Mouse (Mus musculus) stomach, embryonic 16.5 days (tissue): Measurements from ENCODE around the gene Fxyd6. TPM values are rescaled to one million over a fixed set of nuclear protein-coding genes. Genes with fewer than 3 reads are reported as not detected.

Experiments
- ATAC-seq: fragments of 200-750 bp; cut with Nextera tagmentation; 2 replicates; pipeline ENCODE4 v1.8.0; 2017; ENCODE audit warnings: moderate number of reproducible peaks, moderate TSS enrichment; ENCODE audit not compliant: insufficient read depth, low FRiP score
- H3K27ac ChIP-seq: fragments of 300-500 bp; sonication (generic); 2 replicates; pipeline ENCODE4 v1.5.1; 2014; ENCODE audit warnings: low read length
- H3K27me3 ChIP-seq: fragments of 300-500 bp; sonication (generic); 2 replicates; pipeline ENCODE4 v1.6.1; 2014; ENCODE audit warnings: low read length, control low read depth, mixed read lengths; ENCODE audit not compliant: control insufficient read depth, insufficient read depth
- H3K36me3 ChIP-seq: fragments of 300-500 bp; sonication (generic); 2 replicates; pipeline ENCODE4 v1.6.1; 2014; ENCODE audit warnings: low read length; ENCODE audit not compliant: control insufficient read depth, insufficient read depth
- H3K4me1 ChIP-seq: fragments of 300-500 bp; sonication (generic); 2 replicates; pipeline ENCODE4 v1.6.1; 2014; ENCODE audit warnings: low read length, control low read depth, mixed read lengths; ENCODE audit not compliant: control insufficient read depth, insufficient read depth
- H3K4me2 ChIP-seq: fragments of 300-500 bp; sonication (generic); 2 replicates; pipeline ENCODE4 v1.6.1; 2014; ENCODE audit warnings: low read depth, low read length, mixed read lengths
- H3K4me3 ChIP-seq: fragments of 300-500 bp; sonication (generic); replicated peaks from 2 replicates; pipeline ENCODE4 v1.5.1; 2014; ENCODE audit warnings: mild to moderate bottlenecking, low read length
- H3K9ac ChIP-seq: fragments of 300-500 bp; sonication (generic); 2 replicates; pipeline ENCODE4 v1.6.1; 2014; ENCODE audit warnings: low read length
- H3K9me3 ChIP-seq: fragments of 300-500 bp; sonication (generic); replicated peaks from 2 replicates; pipeline ENCODE4 v1.6.1; 2016; ENCODE audit warnings: low read length, control low read depth; ENCODE audit not compliant: control insufficient read depth
- WGBS: fragments of 180-500 bp; shearing (Covaris S2); extraction: QIAGEN DNeasy Blood & Tissue Kit; methylation state at CpG from one replicate; pipeline ENCODE4 v1.1.7; 2014; 5-methylcytosine and 5-hydroxymethylcytosine counted together
- polyA plus RNA-seq: library from polyadenylated mRNA; unstranded; fragments of >200 nt; fragmentation: Nextera tagmentation; extraction: Ambion mirVana; gene quantifications from 2 replicates; pipeline ENCODE4 v1.2.1, GENCODE M21; 2015

Fxyd6 gene
- polyA plus RNA-seq, 1 experiment from 2014 or later = 66.3 TPM

DNA sequence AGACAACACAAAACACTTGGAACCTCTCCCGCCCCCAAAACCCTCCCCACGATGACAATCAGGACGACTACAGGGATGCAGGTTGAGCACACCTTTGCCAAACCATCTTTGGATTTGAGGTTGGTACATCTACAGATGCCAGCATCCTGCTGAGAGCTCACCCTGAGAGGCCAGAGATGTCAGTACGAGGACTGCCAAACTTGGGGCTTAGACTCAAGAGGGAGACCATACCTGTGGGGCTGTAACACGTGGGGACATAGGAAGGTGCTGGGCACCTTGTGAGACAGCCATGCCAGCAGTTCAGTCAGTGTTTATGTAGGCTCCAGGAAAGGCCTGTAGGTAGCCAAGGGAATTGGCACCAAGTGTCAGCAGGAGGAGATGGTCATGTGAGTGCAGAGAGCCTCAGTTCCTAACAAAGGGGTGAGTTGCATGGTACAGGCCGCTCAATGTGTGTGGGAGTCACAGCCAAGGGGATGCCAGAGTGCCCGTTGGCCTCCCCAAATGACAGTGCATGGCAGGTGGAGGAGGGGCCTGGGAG, 52.8 kb downstream of the Fxyd6 start:
- Histone ChIP-seq H3K4me3 (no peak overlapping the region), H3K4me1 (no peaks in the 10 kb centered on the region), H3K27ac (no peak overlapping the region), H3K4me2 (no peak overlapping the region), H3K27me3 (no peaks in the 10 kb centered on the region), H3K36me3 (no peaks in the 10 kb centered on the region), H3K9ac (no peak overlapping the region), H3K9me3 (no peaks in the 10 kb centered on the region)
- no peak for ATAC-seq
- WGBS = 77% methylated on average over 7 of the region's 7 CpGs

DNA sequence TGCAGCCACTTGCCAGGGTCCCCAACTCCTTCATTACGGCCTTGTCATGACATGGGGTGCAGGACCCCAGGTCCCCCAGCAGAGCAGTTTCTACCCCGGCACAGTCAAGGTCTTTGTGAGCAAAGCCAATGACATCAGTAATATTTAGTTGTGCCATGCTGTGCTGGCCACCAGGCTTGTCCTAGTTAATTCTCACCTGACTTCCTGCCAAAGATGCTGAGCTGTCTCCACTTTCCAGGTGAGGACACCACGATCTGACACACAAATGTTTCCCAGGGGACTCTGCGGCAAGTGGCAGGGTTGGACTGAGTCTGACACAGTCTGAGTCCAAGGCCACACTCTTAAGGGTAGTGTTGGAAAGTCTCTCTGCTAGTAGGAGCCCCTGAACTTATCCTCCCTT, 56.5 kb downstream of the Fxyd6 start, which contains the start of gene Dscaml1:
Dscaml1 (plus strand) TSS at position 173 of the 400 bp plus-strand sequence.
- Histone ChIP-seq H3K4me1 (peaks cover 3% of the 10 kb centered on the region; the same call in 1 of the 2 replicates), H3K27ac (no peak within 1 kb of the TSS), H3K27me3 (peaks cover 30% of the 10 kb centered on the region), H3K9ac (no peak within 1 kb of the TSS), H3K36me3 (no peaks in the 10 kb centered on the region), H3K4me2 (no peak within 1 kb of the TSS), H3K9me3 (no peaks in the 10 kb centered on the region), H3K4me3 (no peak within 1 kb of the TSS)
- WGBS = 78% methylated on average over 4 of the region's 4 CpGs
- ATAC-seq = no peak

DNA sequence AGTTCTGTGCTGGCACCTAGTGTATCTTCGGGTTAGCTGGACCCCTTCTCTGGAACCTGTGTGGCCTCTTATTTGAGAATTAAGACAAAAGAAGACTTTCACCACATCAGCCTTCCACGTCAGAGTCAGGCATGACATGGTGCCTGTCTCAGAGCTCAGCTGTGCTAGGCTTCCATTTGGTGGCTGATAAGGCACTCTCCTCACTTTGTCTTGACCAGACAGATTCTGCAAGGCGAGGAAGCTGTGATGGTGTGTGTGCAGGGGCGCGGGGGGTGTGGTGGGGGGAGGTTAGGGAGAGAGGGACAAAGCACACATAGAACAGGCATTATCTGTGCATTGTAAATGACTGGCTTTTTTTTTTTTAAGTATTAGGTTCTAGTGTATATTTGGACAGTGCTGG, 59.4 kb downstream of the Fxyd6 start:
- H3K4me2 ChIP-seq = no peak overlapping the region
- WGBS = 20% methylated on average over 5 of the region's 5 CpGs
- no peak for ATAC-seq
- H3K4me3 ChIP-seq = no peak overlapping the region
- no peak overlapping the region for H3K27ac ChIP-seq
- H3K27me3 ChIP-seq = peaks cover 44% of the 10 kb centered on the region
- H3K9ac ChIP-seq = no peak overlapping the region
- H3K36me3 ChIP-seq = no peaks in the 10 kb centered on the region
- peaks cover 3% of the 10 kb centered on the region; the same call in 1 of the 2 replicates for H3K4me1 ChIP-seq
- H3K9me3 ChIP-seq = no peaks in the 10 kb centered on the region

DNA sequence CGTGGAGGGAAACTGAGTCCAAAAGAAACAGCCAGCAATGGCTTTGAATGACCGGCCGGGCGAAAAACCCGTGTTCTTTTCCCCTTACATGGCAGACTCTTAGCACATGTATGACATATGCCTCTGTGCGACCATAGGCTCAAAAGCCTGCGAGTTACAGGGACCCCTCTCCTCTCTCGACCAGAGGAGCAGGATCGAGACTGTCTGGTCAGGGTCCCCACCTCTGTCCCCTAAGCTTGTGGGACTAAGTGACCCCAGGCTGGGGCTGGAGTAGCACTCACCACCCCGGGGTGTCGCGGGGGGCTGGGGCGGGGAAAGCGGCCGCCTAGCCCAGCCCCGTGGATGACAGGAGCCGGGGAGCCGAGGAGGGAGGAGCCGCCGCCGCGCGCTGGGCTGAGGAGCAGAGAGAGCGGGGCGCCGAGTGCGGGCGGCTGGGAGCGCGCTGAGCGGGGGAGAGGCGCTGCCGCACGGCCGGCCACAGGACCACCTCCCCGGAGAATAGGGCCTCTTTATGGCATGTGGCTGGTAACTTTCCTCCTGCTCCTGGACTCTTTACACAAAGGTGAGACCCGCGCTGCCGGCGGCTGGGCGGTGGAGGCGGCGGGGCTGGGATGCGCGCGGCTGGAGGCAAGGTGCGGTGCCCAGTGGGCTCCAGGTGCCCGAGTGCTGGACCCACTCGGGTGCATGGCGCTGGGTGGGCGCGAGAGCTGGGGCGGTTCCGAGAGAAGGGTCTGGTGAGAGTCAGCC, 60.1 kb downstream of the Fxyd6 start:
- 3% methylated on average over 49 of the region's 54 CpGs for WGBS
- Histone ChIP-seq H3K9me3 (no peaks in the 10 kb centered on the region), H3K4me3 (peak overlapping the region; percentile 39), H3K4me1 (peaks cover 3% of the 10 kb centered on the region; the same call in 1 of the 2 replicates), H3K27ac (no peak overlapping the region), H3K9ac (0 out of 2 replicates have a peak overlapping the region, but pooled peaks have one; percentile 27), H3K27me3 (peaks cover 44% of the 10 kb centered on the region), H3K4me2 (peak overlapping the region; percentile 54), H3K36me3 (no peaks in the 10 kb centered on the region)
- no peak for ATAC-seq

DNA sequence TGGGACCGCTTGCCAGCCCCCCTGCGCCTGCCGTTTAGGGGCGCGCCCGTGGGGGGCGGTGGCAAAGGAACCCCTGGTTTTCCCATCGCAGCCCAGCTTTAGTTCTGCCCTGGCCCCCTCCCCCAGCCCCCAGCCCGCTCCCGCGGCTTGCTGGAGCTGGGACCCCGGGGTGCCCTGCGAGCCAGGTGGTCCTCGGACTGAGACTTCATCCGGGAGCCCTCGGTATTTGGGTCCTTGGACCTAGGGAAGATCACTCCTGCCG, 60.6 kb downstream of the Fxyd6 start:
- H3K27me3 ChIP-seq = peaks cover 44% of the 10 kb centered on the region
- H3K9ac ChIP-seq = 0 out of 2 replicates have a peak overlapping the region, but pooled peaks have one; percentile 6
- H3K4me1 ChIP-seq = peaks cover 3% of the 10 kb centered on the region; the same call in 1 of the 2 replicates
- H3K9me3 ChIP-seq = no peaks in the 10 kb centered on the region
- peak overlapping the region; percentile 39 for H3K4me3 ChIP-seq
- H3K4me2 ChIP-seq = peak overlapping the region; percentile 54
- no peak overlapping the region for H3K27ac ChIP-seq
- ATAC-seq = no peak
- WGBS = 3% methylated on average over 16 of the region's 17 CpGs
- no peaks in the 10 kb centered on the region for H3K36me3 ChIP-seq

DNA sequence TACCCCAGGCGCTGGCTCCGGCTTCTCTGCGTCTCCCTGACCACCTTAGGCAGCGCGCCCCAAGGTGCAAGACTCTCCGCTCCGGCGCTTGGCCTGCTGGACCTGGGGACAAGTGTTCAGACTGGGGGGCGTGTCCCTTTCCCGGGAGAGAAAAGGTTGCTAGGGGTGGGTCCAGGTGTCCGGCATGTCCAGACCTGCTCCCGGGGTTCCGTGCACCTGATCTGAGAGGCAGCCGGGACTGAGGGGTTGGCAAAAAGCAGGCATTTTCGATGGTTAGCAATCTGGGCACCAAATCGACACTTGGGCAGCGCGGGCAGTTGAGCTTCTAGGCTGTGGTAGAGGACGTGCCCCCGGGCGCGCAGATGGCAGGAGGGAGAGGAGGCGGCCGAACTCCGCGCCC, 61.2 kb downstream of the Fxyd6 start:
- no peak overlapping the region for H3K9ac ChIP-seq
- ATAC-seq = no peak

DNA sequence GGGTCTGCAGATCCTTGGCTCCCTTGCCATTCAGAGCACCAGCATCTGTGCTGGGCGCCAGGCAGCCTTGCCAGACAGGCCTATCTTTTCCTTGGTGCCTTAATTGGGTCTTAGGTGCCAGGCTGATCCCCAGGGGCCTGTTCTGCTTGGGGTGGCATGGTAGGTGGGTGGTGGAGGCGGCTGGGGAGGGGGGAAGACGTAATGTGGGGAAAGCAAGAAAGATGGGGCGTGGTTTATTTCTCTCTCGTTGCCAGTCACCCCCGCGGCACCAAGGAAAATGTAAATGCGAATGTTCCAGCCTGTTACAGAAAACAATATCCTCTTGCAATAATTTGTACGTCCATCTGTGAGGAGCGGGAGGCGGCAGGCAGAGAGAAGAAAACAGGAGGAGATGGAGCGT, 62.7 kb downstream of the Fxyd6 start:
- Histone ChIP-seq H3K27ac (no peak overlapping the region), H3K9ac (no peak overlapping the region), H3K27me3 (peaks cover 44% of the 10 kb centered on the region), H3K9me3 (no peaks in the 10 kb centered on the region), H3K4me3 (no peak overlapping the region), H3K36me3 (no peaks in the 10 kb centered on the region), H3K4me1 (peaks cover 3% of the 10 kb centered on the region; the same call in 1 of the 2 replicates), H3K4me2 (no peak overlapping the region)
- no peak for ATAC-seq
- WGBS = 75% methylated on average over 12 of the region's 12 CpGs

More for the DNA sequence above, 61.2 kb downstream of the Fxyd6 start:
- H3K9me3 ChIP-seq = no peaks in the 10 kb centered on the region
- no peaks in the 10 kb centered on the region for H3K36me3 ChIP-seq
- H3K27ac ChIP-seq = no peak overlapping the region
- peaks cover 44% of the 10 kb centered on the region for H3K27me3 ChIP-seq
- H3K4me2 ChIP-seq = peak overlapping the region; percentile 54
- WGBS = 3% methylated on average over 26 of the region's 26 CpGs
- H3K4me1 ChIP-seq = peaks cover 3% of the 10 kb centered on the region; the same call in 1 of the 2 replicates
- H3K4me3 ChIP-seq = peak overlapping the region; percentile 39

DNA sequence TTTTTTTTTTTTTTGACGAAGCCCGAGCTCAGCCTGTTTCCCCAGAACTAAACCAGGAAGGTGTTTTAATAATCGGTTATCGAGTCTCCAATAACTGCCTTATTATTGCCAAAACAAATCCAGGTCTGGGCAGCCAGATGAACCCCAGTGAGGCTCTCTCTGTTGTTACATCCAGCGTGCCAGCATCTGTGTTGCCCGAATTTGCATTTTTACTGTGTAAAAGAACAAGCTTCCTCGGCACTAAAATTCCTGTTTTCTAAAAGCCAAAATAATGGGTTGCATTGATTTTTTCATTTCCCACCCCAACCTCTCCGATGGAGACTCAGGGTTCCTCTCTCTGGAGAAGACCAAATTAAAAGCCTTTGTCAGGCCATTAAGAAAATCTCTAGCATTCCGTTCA, 63.1 kb downstream of the Fxyd6 start:
- Histone ChIP-seq H3K9me3 (no peaks in the 10 kb centered on the region), H3K9ac (no peak overlapping the region), H3K4me1 (peaks cover 3% of the 10 kb centered on the region; the same call in 1 of the 2 replicates), H3K4me3 (no peak overlapping the region), H3K36me3 (no peaks in the 10 kb centered on the region), H3K27ac (no peak overlapping the region), H3K27me3 (peaks cover 44% of the 10 kb centered on the region), H3K4me2 (no peak overlapping the region)
- 84% methylated on average over 9 of the region's 9 CpGs for WGBS
- no peak for ATAC-seq

DNA sequence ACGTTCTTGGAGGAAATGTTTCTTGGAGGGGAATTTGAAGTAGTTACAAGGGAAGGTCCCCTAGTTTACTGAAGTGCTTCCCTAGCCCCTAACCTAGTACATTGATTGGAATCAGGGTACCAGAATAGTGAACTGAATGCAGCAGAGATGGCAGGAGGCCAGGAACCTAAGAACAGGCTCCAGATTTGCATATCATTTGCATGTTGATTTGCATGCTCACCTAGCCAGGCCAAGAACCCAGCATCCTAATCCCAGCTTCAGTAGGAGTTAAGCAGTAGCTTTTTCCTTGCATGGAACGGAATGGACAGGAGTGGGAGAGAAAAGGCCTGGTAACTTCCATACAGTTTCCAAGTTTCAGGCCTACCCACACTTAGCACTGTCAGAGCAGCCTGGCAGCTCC, 64.2 kb downstream of the Fxyd6 start:
- no peak overlapping the region for H3K4me2 ChIP-seq
- WGBS = 75% methylated on average over 2 of the region's 2 CpGs

More for the DNA sequence above, 64.2 kb downstream of the Fxyd6 start:
- Histone ChIP-seq H3K4me3 (no peak overlapping the region), H3K27ac (no peak overlapping the region), H3K9me3 (no peaks in the 10 kb centered on the region), H3K9ac (no peak overlapping the region), H3K36me3 (no peaks in the 10 kb centered on the region), H3K27me3 (peaks cover 37% of the 10 kb centered on the region), H3K4me1 (peaks cover 3% of the 10 kb centered on the region; the same call in 1 of the 2 replicates)
- no peak for ATAC-seq
